Mouse (Mus musculus) spleen, adult 2 months (tissue): ENCODE measurements at regions not wholly inside any gene's neighbourhood (a gene's known extent, or its start where the extent isn't known, plus 50 kb on each side); places are given as distances from the start of the nearest gene placed in this dataset.

Source experiments
- DNase-seq, 2 experiments: peaks; one replicate each; pipeline versions ENCODE4 v3.0.0 to v3.0.0-alpha.2; 2012 to 2021; ENCODE audit warnings: low spot score in 2 of 2, low read depth in 1 of 2
- H3K27ac ChIP-seq: fragments of 200-500 bp; 2 replicates; pipeline ENCODE4 v1.5.1; 2012; ENCODE audit warnings: low read length, inconsistent platforms; ENCODE audit not compliant: insufficient read depth
- H3K27me3 ChIP-seq: fragments of 200-500 bp; 2 replicates; pipeline ENCODE4 v1.6.1; 2012; ENCODE audit warnings: mild to moderate bottlenecking, moderate library complexity, low read length, inconsistent platforms; ENCODE audit not compliant: control insufficient read depth, insufficient read depth
- H3K36me3 ChIP-seq: fragments of 200-500 bp; 2 replicates; pipeline ENCODE4 v1.6.1; 2012; ENCODE audit warnings: mild to moderate bottlenecking, low read length, inconsistent platforms; ENCODE audit not compliant: control insufficient read depth, insufficient read depth
- H3K4me1 ChIP-seq: fragments of 200-500 bp; 2 replicates; pipeline ENCODE4 v1.6.1; 2011; ENCODE audit warnings: inconsistent platforms; ENCODE audit not compliant: control insufficient read depth, insufficient read depth, insufficient read length
- H3K4me3 ChIP-seq: fragments of 200-500 bp; 2 replicates; pipeline ENCODE4 v1.5.1; 2011; ENCODE audit warnings: mild to moderate bottlenecking, inconsistent platforms; ENCODE audit not compliant: insufficient read depth, insufficient read length; ENCODE audit errors: extremely low read depth
- CTCF ChIP-seq: fragments of 200-500 bp; IDR thresholded peaks from 2 replicates; pipeline ENCODE4 v1.5.1; 2011; ENCODE audit warnings: mild to moderate bottlenecking, inconsistent platforms; ENCODE audit not compliant: insufficient read depth, insufficient read length, insufficient replicate concordance; ENCODE audit errors: extremely low read depth
- POLR2A ChIP-seq: fragments of 200-500 bp; IDR thresholded peaks from 2 replicates; pipeline ENCODE4 v1.6.1; 2011; ENCODE audit warnings: low read depth, low read length, inconsistent platforms
- WGBS: fragments of 180-500 bp; shearing (Covaris S2); methylation state at CpG from one replicate; pipeline ENCODE4 v1.1.7; 2018; 5-methylcytosine and 5-hydroxymethylcytosine counted together

GRCm38 (mm10) chr10:68901168-68901567 is 177.7 kb downstream of the Tmem26 start:
- DNase-seq: no peak
- Histone ChIP-seq H3K4me1 (no peaks in the 10 kb centered on the region), H3K36me3 (no peaks in the 10 kb centered on the region), H3K27me3 (no peaks in the 10 kb centered on the region), H3K4me3 (no peak overlapping the region), H3K27ac (no peak overlapping the region)
- no peak for TF ChIP-seq POLR2A
- TF ChIP-seq CTCF: no peak
- 60% methylated on average over 4 of the region's 4 CpGs for WGBS

DNA sequence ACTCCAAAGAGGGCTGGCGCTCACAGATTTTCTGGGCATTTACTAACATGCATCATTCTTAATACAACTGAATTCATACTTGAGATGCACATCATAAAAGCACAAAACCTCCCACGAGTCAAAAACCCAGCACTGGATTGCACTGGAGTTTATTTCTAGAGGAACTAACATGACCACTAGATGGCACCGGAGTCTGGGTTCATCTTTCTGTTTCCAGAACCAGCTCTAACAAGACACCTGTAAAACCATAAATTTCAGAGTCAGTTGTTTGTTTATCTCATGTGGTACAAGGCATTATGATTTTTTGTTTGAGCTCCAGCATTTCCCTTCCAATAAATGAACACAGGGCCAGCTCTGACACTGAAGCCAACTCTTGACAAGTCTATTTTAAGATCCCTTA is 179.2 kb downstream of the Tmem26 start:
- TF ChIP-seq CTCF: no peak
- no peak for TF ChIP-seq POLR2A
- peak; percentile 3 to 18 for DNase-seq
- 26% methylated on average over 3 of the region's 3 CpGs for WGBS
- Histone ChIP-seq H3K4me1 (no peaks in the 10 kb centered on the region), H3K27me3 (no peaks in the 10 kb centered on the region), H3K36me3 (no peaks in the 10 kb centered on the region), H3K4me3 (no peak overlapping the region), H3K27ac (no peak overlapping the region)

- TF ChIP-seq CTCF (no peak), POLR2A (no peak)
- no peak overlapping the region for H3K27ac ChIP-seq
- 93% methylated on average over 10 of the region's 10 CpGs for WGBS
- no peaks in the 10 kb centered on the region for H3K36me3 ChIP-seq
- DNase-seq: no peak
- H3K4me3 ChIP-seq: no peak overlapping the region
- no peaks in the 10 kb centered on the region for H3K27me3 ChIP-seq
- H3K4me1 ChIP-seq: no peaks in the 10 kb centered on the region
Observed at GRCm38 (mm10) chr10:68904337-68904736, 180.9 kb downstream of the Tmem26 start.

DNA sequence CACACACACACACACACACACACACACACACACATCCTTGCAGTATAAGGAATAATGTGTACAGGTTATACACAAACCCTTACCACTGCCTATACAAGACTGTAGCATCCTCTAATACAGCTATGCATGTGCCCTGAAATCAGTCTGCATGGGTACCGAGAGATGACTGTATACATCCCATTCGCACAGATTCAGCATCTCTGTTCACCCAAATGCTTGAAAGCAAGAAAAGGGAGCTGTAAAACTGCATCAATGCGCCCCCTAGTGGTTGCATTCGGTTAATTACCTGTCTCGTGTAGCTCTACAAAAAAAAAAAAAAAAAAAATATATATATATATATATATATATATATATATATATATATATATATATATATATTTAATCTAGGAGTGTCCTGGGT is 184.8 kb downstream of the Tmem26 start:
- TF ChIP-seq CTCF (no peak), POLR2A (no peak)
- peak; percentile 39 to 41 for DNase-seq
- 8% methylated on average over 5 of the region's 5 CpGs for WGBS

GRCm38 (mm10) chr10:68909018-68909417 is 185.6 kb downstream of the Tmem26 start:
- TF ChIP-seq CTCF: no peak
- TF ChIP-seq POLR2A: no peak

More for the DNA sequence above, 184.8 kb downstream of the Tmem26 start:
- Histone ChIP-seq H3K27me3 (no peaks in the 10 kb centered on the region), H3K4me3 (no peak overlapping the region), H3K36me3 (no peaks in the 10 kb centered on the region), H3K4me1 (no peaks in the 10 kb centered on the region), H3K27ac (no peak overlapping the region)

DNA sequence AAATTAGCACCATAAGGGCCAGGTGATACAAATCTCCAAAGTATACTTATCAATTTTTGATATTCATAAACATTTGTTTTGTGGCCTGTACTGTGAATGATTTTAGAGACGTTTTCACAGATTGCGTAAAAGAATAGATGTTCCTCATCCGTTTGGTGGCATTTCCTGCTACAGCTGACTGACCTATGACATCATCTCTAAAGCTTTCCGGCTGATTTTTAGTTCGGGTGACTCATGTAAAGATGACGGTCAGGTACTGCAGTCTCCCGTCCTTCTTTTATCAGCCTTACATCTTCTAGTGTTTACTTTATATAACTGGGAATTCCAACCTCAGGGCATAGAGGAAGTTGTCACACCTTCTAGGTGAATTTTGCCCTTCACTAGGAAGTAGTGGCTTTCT is 192.7 kb downstream of the Tmem26 start:
- H3K4me1 ChIP-seq: no peaks in the 10 kb centered on the region
- H3K27me3 ChIP-seq: no peaks in the 10 kb centered on the region
- 31% methylated on average over 7 of the region's 7 CpGs for WGBS
- TF ChIP-seq POLR2A (no peak), CTCF (no peak)
- H3K36me3 ChIP-seq: no peaks in the 10 kb centered on the region
- no peak overlapping the region for H3K27ac ChIP-seq
- DNase-seq: no peak
- H3K4me3 ChIP-seq: no peak overlapping the region

More at GRCm38 (mm10) chr10:68909018-68909417, 185.6 kb downstream of the Tmem26 start:
- no peak for DNase-seq
- Histone ChIP-seq H3K27me3 (no peaks in the 10 kb centered on the region), H3K4me1 (no peaks in the 10 kb centered on the region), H3K4me3 (no peak overlapping the region), H3K27ac (no peak overlapping the region), H3K36me3 (no peaks in the 10 kb centered on the region)
- 84% methylated on average over 10 of the region's 10 CpGs for WGBS

DNA sequence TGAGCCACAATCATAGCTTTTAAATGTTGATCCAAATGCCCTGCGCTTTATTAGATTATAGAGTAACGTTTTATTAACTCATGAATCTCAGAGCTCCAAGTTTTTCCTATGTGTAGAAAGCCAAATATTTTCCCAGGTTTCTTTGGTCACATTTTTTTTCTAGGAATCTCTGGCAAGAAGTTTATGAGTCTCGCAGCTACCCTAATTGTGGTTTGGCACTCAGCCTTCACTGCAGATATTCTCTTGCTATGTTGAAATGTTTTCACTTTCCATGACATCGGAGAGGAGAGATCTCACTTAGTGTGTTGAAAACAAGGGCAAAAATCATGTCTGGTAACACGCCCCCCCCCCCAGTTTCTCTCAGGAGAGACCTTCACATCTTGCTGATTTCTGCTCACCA is 212.4 kb downstream of the Tmem26 start:
- TF ChIP-seq CTCF: no peak
- no peak for TF ChIP-seq POLR2A
- WGBS: 71% methylated on average over 5 of the region's 5 CpGs
- Histone ChIP-seq H3K4me1 (no peaks in the 10 kb centered on the region), H3K36me3 (no peaks in the 10 kb centered on the region), H3K4me3 (no peak overlapping the region), H3K27ac (no peak overlapping the region), H3K27me3 (no peaks in the 10 kb centered on the region)
- DNase-seq: no peak
